Mouse (Mus musculus) hindbrain, embryonic 12.5 days (tissue): ENCODE data around the gene Megf11. TPM values are rescaled to one million over a fixed set of nuclear protein-coding genes. Genes with fewer than 3 reads are reported as not detected.

Experiments
- ATAC-seq: fragments of 200-750 bp; cut with Nextera tagmentation; 2 replicates; pipeline ENCODE4 v1.8.0; 2017; ENCODE audit warnings: moderate TSS enrichment; ENCODE audit not compliant: low FRiP score
- H3K27ac ChIP-seq: fragments of 300-500 bp; sonication (generic); 2 replicates; pipeline ENCODE4 v1.5.1; 2016; ENCODE audit warnings: mild to moderate bottlenecking
- H3K27me3 ChIP-seq: fragments of 300-500 bp; sonication (generic); 2 replicates; pipeline ENCODE4 v1.6.1; 2016; ENCODE audit warnings: mild to moderate bottlenecking
- H3K36me3 ChIP-seq: fragments of 300-500 bp; sonication (generic); 2 replicates; pipeline ENCODE4 v1.6.1; 2016; ENCODE audit warnings: mild to moderate bottlenecking
- H3K4me1 ChIP-seq: fragments of 300-500 bp; sonication (generic); 2 replicates; pipeline ENCODE4 v1.6.1; 2016
- H3K4me2 ChIP-seq: fragments of 300-500 bp; sonication (generic); replicated peaks from 2 replicates; pipeline ENCODE4 v1.6.1; 2016; ENCODE audit warnings: mild to moderate bottlenecking
- H3K4me3 ChIP-seq: fragments of 300-500 bp; sonication (generic); 2 replicates; pipeline ENCODE4 v1.5.1; 2016; ENCODE audit warnings: mild to moderate bottlenecking
- H3K9ac ChIP-seq: fragments of 300-500 bp; sonication (generic); 2 replicates; pipeline ENCODE4 v1.6.1; 2016; ENCODE audit warnings: mild to moderate bottlenecking, moderate library complexity
- H3K9me3 ChIP-seq: fragments of 300-500 bp; sonication (generic); replicated peaks from 2 replicates; pipeline ENCODE4 v1.6.1; 2016; ENCODE audit warnings: mild to moderate bottlenecking
- WGBS: fragments of 180-500 bp; shearing (Covaris S2); methylation state at CpG from one replicate; pipeline ENCODE4 v1.1.7; 2016; 5-methylcytosine and 5-hydroxymethylcytosine counted together
- polyA plus RNA-seq: library from polyadenylated mRNA; unstranded; fragments of >200 nt; fragmentation: Nextera tagmentation; extraction: Ambion mirVana; gene quantifications from 2 replicates; pipeline ENCODE4 v1.2.1, GENCODE M21; 2016

Gene Megf11
- polyA plus RNA-seq, 1 experiment from 2014 or later, result 8.0 TPM

GRCm38 (mm10) chr9:64454196-64454595, 68.8 kb downstream of the Megf11 start:
- ATAC-seq, result no peak
- 0 out of 2 replicates have a peak, but pooled peaks cover 3% of the 10 kb centered on the region for H3K27me3 ChIP-seq
- peaks cover 35% of the 10 kb centered on the region for H3K4me1 ChIP-seq
- H3K4me2 ChIP-seq, result no peak overlapping the region
- H3K36me3 ChIP-seq, result no peaks in the 10 kb centered on the region
- no peak overlapping the region for H3K27ac ChIP-seq
- no peak overlapping the region for H3K4me3 ChIP-seq
- no peak overlapping the region for H3K9ac ChIP-seq
- H3K9me3 ChIP-seq, result no peaks in the 10 kb centered on the region
- 88% methylated on average over 4 of the region's 4 CpGs for WGBS

- ATAC-seq, result no peak
- Histone ChIP-seq H3K9ac (no peak overlapping the region), H3K9me3 (no peaks in the 10 kb centered on the region), H3K27ac (0 out of 2 replicates have a peak overlapping the region, but pooled peaks have one; percentile 3), H3K27me3 (0 out of 2 replicates have a peak, but pooled peaks cover 3% of the 10 kb centered on the region), H3K4me1 (peaks cover 42% of the 10 kb centered on the region), H3K4me3 (no peak overlapping the region), H3K4me2 (peak overlapping the region; percentile 22; the same call in 1 of the 2 replicates), H3K36me3 (no peaks in the 10 kb centered on the region)
- WGBS, result 1% methylated on average over 9 of the region's 9 CpGs
These were observed 70.5 kb downstream of the Megf11 start for GRCm38 (mm10) chr9:64455910-64456309.

GRCm38 (mm10) chr9:64457596-64457995, 72.2 kb downstream of the Megf11 start:
- Histone ChIP-seq H3K27ac (no peak overlapping the region), H3K27me3 (0 out of 2 replicates have a peak, but pooled peaks cover 3% of the 10 kb centered on the region), H3K4me1 (peaks cover 53% of the 10 kb centered on the region), H3K4me2 (no peak overlapping the region), H3K9ac (no peak overlapping the region), H3K36me3 (no peaks in the 10 kb centered on the region), H3K4me3 (no peak overlapping the region), H3K9me3 (no peaks in the 10 kb centered on the region)
- no peak for ATAC-seq
- WGBS, result 64% methylated on average over 7 of the region's 7 CpGs

- Histone ChIP-seq H3K9me3 (no peaks in the 10 kb centered on the region), H3K27me3 (no peaks in the 10 kb centered on the region), H3K36me3 (no peaks in the 10 kb centered on the region), H3K27ac (peak overlapping the region; percentile 58), H3K4me2 (no peak overlapping the region), H3K4me1 (peaks cover 42% of the 10 kb centered on the region), H3K9ac (no peak overlapping the region), H3K4me3 (no peak overlapping the region)
- peak; percentile 81 for ATAC-seq
- WGBS, result 53% methylated on average over 16 of the region's 16 CpGs
These were observed 76.3 kb downstream of the Megf11 start for GRCm38 (mm10) chr9:64461568-64462308.

- Histone ChIP-seq H3K9me3 (no peaks in the 10 kb centered on the region), H3K9ac (no peak overlapping the region), H3K4me3 (no peak overlapping the region), H3K4me1 (peaks cover 35% of the 10 kb centered on the region), H3K27ac (no peak overlapping the region), H3K4me2 (no peak overlapping the region), H3K36me3 (no peaks in the 10 kb centered on the region), H3K27me3 (no peaks in the 10 kb centered on the region)
- no peak for ATAC-seq
These were observed 77.4 kb downstream of the Megf11 start for GRCm38 (mm10) chr9:64462870-64463269.

GRCm38 (mm10) chr9:64466090-64466489, 80.7 kb downstream of the Megf11 start:
- Histone ChIP-seq H3K9me3 (no peaks in the 10 kb centered on the region), H3K4me2 (no peak overlapping the region), H3K4me3 (no peak overlapping the region), H3K27ac (no peak overlapping the region), H3K9ac (no peak overlapping the region), H3K36me3 (no peaks in the 10 kb centered on the region), H3K4me1 (peaks cover 16% of the 10 kb centered on the region), H3K27me3 (no peaks in the 10 kb centered on the region)
- ATAC-seq, result no peak
- 74% methylated on average over 8 of the region's 8 CpGs for WGBS

- Histone ChIP-seq H3K36me3 (no peaks in the 10 kb centered on the region), H3K27me3 (no peaks in the 10 kb centered on the region), H3K9me3 (no peaks in the 10 kb centered on the region), H3K27ac (no peak overlapping the region), H3K4me2 (no peak overlapping the region), H3K9ac (no peak overlapping the region), H3K4me3 (no peak overlapping the region), H3K4me1 (peaks cover 16% of the 10 kb centered on the region)
- WGBS, result 41% methylated on average over 4 of the region's 4 CpGs
- ATAC-seq, result no peak
These were observed 81.1 kb downstream of the Megf11 start for GRCm38 (mm10) chr9:64466564-64466963.

- Histone ChIP-seq H3K27ac (no peak overlapping the region), H3K4me1 (peaks cover 7% of the 10 kb centered on the region; the same call in 1 of the 2 replicates), H3K9me3 (no peaks in the 10 kb centered on the region), H3K9ac (no peak overlapping the region), H3K4me3 (no peak overlapping the region), H3K27me3 (0 out of 2 replicates have a peak, but pooled peaks cover 4% of the 10 kb centered on the region), H3K4me2 (no peak overlapping the region), H3K36me3 (no peaks in the 10 kb centered on the region)
- WGBS, result 80% methylated on average over 1 of the region's 1 CpGs
- ATAC-seq, result no peak
These were observed 85.4 kb downstream of the Megf11 start for GRCm38 (mm10) chr9:64470806-64471205.

- no peak for ATAC-seq
- H3K9ac ChIP-seq, result no peak overlapping the region
- H3K27me3 ChIP-seq, result 0 out of 2 replicates have a peak, but pooled peaks cover 4% of the 10 kb centered on the region
- H3K9me3 ChIP-seq, result no peaks in the 10 kb centered on the region
- H3K36me3 ChIP-seq, result no peaks in the 10 kb centered on the region
- WGBS, result 85% methylated on average over 3 of the region's 3 CpGs
- H3K4me1 ChIP-seq, result peaks cover 12% of the 10 kb centered on the region; the same call in 1 of the 2 replicates
- no peak overlapping the region for H3K4me3 ChIP-seq
- H3K4me2 ChIP-seq, result no peak overlapping the region
- H3K27ac ChIP-seq, result no peak overlapping the region
These were observed 85.9 kb downstream of the Megf11 start for GRCm38 (mm10) chr9:64471336-64471735.

- H3K27ac ChIP-seq, result 0 out of 2 replicates have a peak overlapping the region, but pooled peaks have one; percentile 7
- no peak overlapping the region for H3K4me2 ChIP-seq
- no peaks in the 10 kb centered on the region for H3K36me3 ChIP-seq
- no peaks in the 10 kb centered on the region for H3K9me3 ChIP-seq
- peaks cover 14% of the 10 kb centered on the region; the same call in 1 of the 2 replicates for H3K4me1 ChIP-seq
- no peak overlapping the region for H3K4me3 ChIP-seq
- no peak for ATAC-seq
- no peak overlapping the region for H3K9ac ChIP-seq
- 0 out of 2 replicates have a peak, but pooled peaks cover 4% of the 10 kb centered on the region for H3K27me3 ChIP-seq
- 38% methylated on average over 2 of the region's 2 CpGs for WGBS
These were observed 86.7 kb downstream of the Megf11 start for GRCm38 (mm10) chr9:64472165-64472564.

- H3K4me2 ChIP-seq, result no peak overlapping the region
- ATAC-seq, result no peak
- 70% methylated on average over 6 of the region's 6 CpGs for WGBS
- H3K27me3 ChIP-seq, result 0 out of 2 replicates have a peak, but pooled peaks cover 4% of the 10 kb centered on the region
- no peak overlapping the region for H3K9ac ChIP-seq
- H3K27ac ChIP-seq, result no peak overlapping the region
- H3K4me3 ChIP-seq, result no peak overlapping the region
- no peaks in the 10 kb centered on the region for H3K36me3 ChIP-seq
- H3K4me1 ChIP-seq, result peaks cover 14% of the 10 kb centered on the region; the same call in 1 of the 2 replicates
- no peaks in the 10 kb centered on the region for H3K9me3 ChIP-seq
These were observed 87.3 kb downstream of the Megf11 start for GRCm38 (mm10) chr9:64472743-64473142.

GRCm38 (mm10) chr9:64473170-64473569, 87.7 kb downstream of the Megf11 start:
- H3K9me3 ChIP-seq, result no peaks in the 10 kb centered on the region
- WGBS, result 48% methylated on average over 2 of the region's 2 CpGs
- 0 out of 2 replicates have a peak, but pooled peaks cover 4% of the 10 kb centered on the region for H3K27me3 ChIP-seq
- no peaks in the 10 kb centered on the region for H3K36me3 ChIP-seq
- H3K4me3 ChIP-seq, result no peak overlapping the region
- no peak overlapping the region for H3K9ac ChIP-seq
- H3K4me1 ChIP-seq, result peaks cover 14% of the 10 kb centered on the region; the same call in 1 of the 2 replicates
- H3K4me2 ChIP-seq, result no peak overlapping the region
- H3K27ac ChIP-seq, result no peak overlapping the region
- no peak for ATAC-seq
